Mouse (Mus musculus): ENCODE measurements around the gene Rab40b. TPM values are rescaled to one million over a fixed set of nuclear protein-coding genes. Genes with fewer than 3 reads are reported as not detected.

Gene Rab40b
- total RNA-seq (2012; rRNA removed): not detected in 2 replicates

DNA sequence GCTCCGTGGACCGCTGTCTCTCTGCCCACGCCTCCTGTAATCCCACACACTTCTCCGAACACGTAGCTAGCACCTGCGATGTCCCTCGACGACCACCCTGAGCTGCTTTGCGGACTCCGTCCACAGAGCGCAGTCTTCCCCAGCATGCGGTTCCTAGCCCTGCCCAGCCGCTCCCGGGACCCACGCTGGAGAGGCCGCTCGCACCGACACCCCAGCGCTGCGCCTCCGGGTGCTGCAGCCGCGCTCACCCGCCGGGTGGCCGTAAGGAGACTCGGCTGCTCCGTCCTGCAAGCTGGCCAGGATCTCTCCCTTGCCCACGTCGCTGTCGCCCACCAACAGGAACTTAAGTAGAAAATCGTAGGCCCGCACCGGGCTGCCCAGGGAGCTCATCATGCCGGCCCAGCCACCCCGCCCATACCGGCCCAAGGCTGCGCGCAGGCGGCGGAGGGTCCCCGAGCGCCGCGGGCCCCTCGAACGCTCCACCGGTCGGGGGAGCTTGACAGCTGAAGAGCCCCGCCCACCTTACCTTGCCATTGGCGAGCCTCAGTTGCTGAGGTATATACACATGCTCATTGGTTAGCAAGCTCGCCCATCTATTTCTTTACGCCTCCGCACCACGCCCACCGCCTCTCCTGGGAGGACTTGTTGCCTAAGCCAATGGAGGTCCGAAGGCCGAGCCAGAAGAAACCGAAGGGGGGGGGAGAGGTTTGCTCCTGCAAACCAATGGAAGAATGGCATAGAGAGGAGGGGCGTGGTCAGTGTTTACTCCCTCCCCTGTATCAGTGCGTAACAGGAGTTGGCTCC is at the start of gene Rab40b:
TSS of gene Rab40b (minus strand) at position 502 of the 804 bp plus-strand sequence.
- TF ChIP-seq CHD2 (IDR thresholded peaks at IDR 0.05; ENCODE audit: low read depth, low read length) (peak; percentile 57; the same call in 1 of the 2 replicates), ZC3H11A (IDR thresholded peaks at IDR 0.05; ENCODE audit: borderline replicate concordance, low read depth, low read length) (no peak)
- Histone ChIP-seq H3K9me3 (ENCODE audit: control insufficient read depth, insufficient read depth, low read depth, low read length) (no peaks in the 10 kb centered on the region), H3K4me3 (ENCODE audit: insufficient read depth in 1 of 2, low read depth in 1 of 2, low read length in 2 of 2, poor library complexity in 1 of 2, severe bottlenecking in 1 of 2) (peak within 1 kb of the TSS; percentile 59 to 91), H3K9ac (ENCODE audit: insufficient read depth, low read depth, low read length, poor library complexity, severe bottlenecking) (peak within 1 kb of the TSS; percentile 37; the same call in 1 of the 2 replicates), H3K27ac (ENCODE audit: insufficient read depth, low read depth, low read length, poor library complexity, severe bottlenecking) (no peak within 1 kb of the TSS), H3K4me1 (ENCODE audit: control insufficient read depth in 2 of 2, insufficient read depth in 2 of 2, low read length in 2 of 2, poor library complexity in 1 of 2) (peaks cover 0 to 3% of the 10 kb centered on the region in 2 experiments; a peak in 1 of 4 replicates), H3K36me3 (ENCODE audit: control insufficient read depth, insufficient read depth, low read length, poor library complexity, severe bottlenecking) (no peaks in the 10 kb centered on the region)
- in situ Hi-C loops (cut with MboI; ENCODE audit: low sequenced_read_pairs in 2 of 2, unreplicated experiment in 2 of 2): no loop called here
- peak; percentile 96 for DNase-seq (ENCODE audit: low read depth, low spot score)

DNA sequence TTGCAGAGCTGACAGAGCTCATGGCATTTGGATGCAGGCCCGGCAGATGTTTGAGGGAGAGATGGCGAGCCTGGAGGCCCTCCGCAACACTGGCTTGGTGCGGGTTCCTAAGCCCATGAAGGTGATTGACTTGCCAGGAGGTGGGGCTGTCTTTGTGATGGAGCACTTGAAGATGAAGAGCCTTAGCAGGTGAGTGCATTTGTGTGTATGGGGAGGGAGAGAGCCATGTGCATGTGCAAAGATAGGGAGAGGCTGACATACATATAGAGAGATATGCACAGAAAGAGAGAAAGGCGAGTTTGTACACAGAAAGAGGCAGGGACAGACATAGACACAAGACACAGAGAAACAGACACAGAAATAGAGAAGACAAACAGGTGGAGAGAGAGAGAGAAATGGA is 49.2 kb upstream of the Rab40b start:
- no peak for TF ChIP-seq ZNF384 (IDR thresholded peaks at IDR 0.05; ENCODE audit: low read depth, low read length)
- Histone ChIP-seq H3K4me1 (ENCODE audit: control insufficient read depth in 2 of 2, insufficient read depth in 2 of 2, low read length in 2 of 2, poor library complexity in 1 of 2) (0 out of 4 replicates have a peak, but pooled peaks cover 0 to 2% of the 10 kb centered on the region in 2 experiments), H3K27ac (ENCODE audit: insufficient read depth, low read depth, low read length, poor library complexity, severe bottlenecking) (no peak overlapping the region), H3K9me3 (ENCODE audit: control insufficient read depth, insufficient read depth, low read depth, low read length) (no peaks in the 10 kb centered on the region), H3K36me3 (ENCODE audit: control insufficient read depth, insufficient read depth, low read length, poor library complexity, severe bottlenecking) (no peaks in the 10 kb centered on the region), H3K4me3 (ENCODE audit: insufficient read depth in 1 of 2, low read depth in 1 of 2, low read length in 2 of 2, poor library complexity in 1 of 2, severe bottlenecking in 1 of 2) (no peak overlapping the region), H3K9ac (ENCODE audit: insufficient read depth, low read depth, low read length, poor library complexity, severe bottlenecking) (no peak overlapping the region)
- no peak for DNase-seq (ENCODE audit: low read depth, low spot score)
- in situ Hi-C loops (cut with MboI; ENCODE audit: low sequenced_read_pairs in 2 of 2, unreplicated experiment in 2 of 2): no loop called here

DNA sequence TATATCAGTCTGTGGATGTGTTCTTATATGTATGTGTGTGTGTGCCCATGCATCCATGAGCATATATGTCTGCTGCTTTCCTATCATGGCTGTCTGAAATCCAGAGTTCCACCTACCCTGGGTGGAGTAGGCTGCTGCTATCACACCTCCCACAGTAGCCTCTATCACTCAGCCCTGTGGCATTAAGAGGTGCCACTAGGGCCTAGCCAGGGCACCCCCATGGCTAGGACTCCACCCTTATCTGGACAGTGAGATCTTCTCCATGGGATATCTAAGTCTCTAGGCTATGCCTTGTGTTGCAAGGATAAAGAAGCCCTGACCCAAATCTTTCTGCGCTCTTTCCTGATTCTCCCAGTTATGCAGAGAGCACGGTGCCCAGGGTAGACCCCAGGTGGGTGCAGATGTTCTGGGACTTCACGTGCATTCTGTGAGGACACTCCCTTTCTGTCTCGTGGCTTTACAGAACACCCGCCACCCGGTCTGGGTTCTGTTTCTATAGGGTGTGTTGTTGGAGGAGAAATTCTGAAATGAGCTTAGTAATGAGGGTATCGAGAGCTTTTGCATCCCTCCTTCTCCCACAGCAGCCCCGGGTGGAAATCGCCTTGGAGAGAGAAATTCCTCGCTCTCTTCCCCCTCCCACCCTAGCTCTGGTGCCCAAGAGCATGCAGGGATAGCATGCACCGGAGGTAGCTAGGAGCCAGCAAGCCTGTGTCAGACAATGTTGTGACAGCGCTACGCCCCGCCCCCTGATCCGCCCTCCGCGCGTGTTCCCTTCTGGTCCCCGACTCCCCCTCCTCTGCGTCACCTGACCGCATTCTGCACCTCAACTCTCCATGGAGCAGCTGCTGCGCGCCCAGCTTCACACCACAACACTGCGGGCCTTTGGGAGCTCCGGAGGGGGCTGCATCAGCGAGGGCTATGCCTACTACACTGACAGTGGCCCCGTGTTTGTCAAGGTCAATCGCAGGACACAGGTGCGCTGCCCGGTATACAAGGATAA is 46.4 kb upstream of the Rab40b start, which contains the start of gene Fn3k:
TSS of gene Fn3k (plus strand) at position 758 of the 1,000 bp plus-strand sequence.
- H3K4me1 ChIP-seq (ENCODE audit: control insufficient read depth in 2 of 2, insufficient read depth in 2 of 2, low read length in 2 of 2, poor library complexity in 1 of 2): no peaks in the 10 kb centered on the region
- TF ChIP-seq CHD2 (IDR thresholded peaks at IDR 0.05; ENCODE audit: low read depth, low read length): no peak
- no peak for TF ChIP-seq HCFC1 (IDR thresholded peaks at IDR 0.05; ENCODE audit: borderline replicate concordance, insufficient read depth, low read length)
- TF ChIP-seq MAFK (IDR thresholded peaks at IDR 0.05; ENCODE audit: insufficient read depth, low read depth, low read length): no peak
- no peak for TF ChIP-seq ZC3H11A (IDR thresholded peaks at IDR 0.05; ENCODE audit: borderline replicate concordance, low read depth, low read length)
- no peak for TF ChIP-seq ZNF384 (IDR thresholded peaks at IDR 0.05; ENCODE audit: low read depth, low read length)
- H3K27ac ChIP-seq (ENCODE audit: insufficient read depth, low read depth, low read length, poor library complexity, severe bottlenecking): no peak within 1 kb of the TSS
- H3K9ac ChIP-seq (ENCODE audit: insufficient read depth, low read depth, low read length, poor library complexity, severe bottlenecking): no peak within 1 kb of the TSS
- H3K36me3 ChIP-seq (ENCODE audit: control insufficient read depth, insufficient read depth, low read length, poor library complexity, severe bottlenecking): peaks cover 2% of the 10 kb centered on the region; the same call in 1 of the 2 replicates
- no peaks in the 10 kb centered on the region for H3K9me3 ChIP-seq (ENCODE audit: control insufficient read depth, insufficient read depth, low read depth, low read length)
- in situ Hi-C loops (cut with MboI; ENCODE audit: low sequenced_read_pairs in 2 of 2, unreplicated experiment in 2 of 2): no loop called here
- peak within 1 kb of the TSS; percentile 55 to 56; a peak in 3 of 4 replicates for H3K4me3 ChIP-seq (ENCODE audit: insufficient read depth in 1 of 2, low read depth in 1 of 2, low read length in 2 of 2, poor library complexity in 1 of 2, severe bottlenecking in 1 of 2)
- DNase-seq (ENCODE audit: low read depth, low spot score): peak; percentile 41

DNA sequence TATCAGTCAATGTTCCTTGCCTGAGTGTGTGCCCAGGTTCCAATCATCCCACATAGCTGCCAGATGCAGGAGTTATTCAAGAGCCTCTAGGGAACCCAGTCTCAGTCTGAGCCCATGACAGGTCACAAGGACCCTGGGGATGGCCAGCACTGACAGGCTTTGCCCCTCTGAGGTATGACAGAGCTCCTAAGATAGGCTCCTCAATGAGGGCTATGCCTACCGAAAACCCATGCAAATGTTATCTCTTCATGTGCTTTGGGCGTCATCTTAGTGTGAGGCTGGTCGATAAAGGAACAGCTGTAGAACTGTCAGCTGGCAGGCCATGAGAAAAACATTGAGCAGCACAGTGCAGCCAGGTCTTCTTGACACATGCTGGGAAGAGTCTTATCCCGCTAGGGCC is 45.3 kb upstream of the Rab40b start:
- Histone ChIP-seq H3K4me3 (ENCODE audit: insufficient read depth in 1 of 2, low read depth in 1 of 2, low read length in 2 of 2, poor library complexity in 1 of 2, severe bottlenecking in 1 of 2) (no peak overlapping the region), H3K9ac (ENCODE audit: insufficient read depth, low read depth, low read length, poor library complexity, severe bottlenecking) (no peak overlapping the region)
- TF ChIP-seq HCFC1 (IDR thresholded peaks at IDR 0.05; ENCODE audit: borderline replicate concordance, insufficient read depth, low read length) (no peak), ZNF384 (IDR thresholded peaks at IDR 0.05; ENCODE audit: low read depth, low read length) (no peak), MAFK (IDR thresholded peaks at IDR 0.05; ENCODE audit: insufficient read depth, low read depth, low read length) (no peak), ZC3H11A (IDR thresholded peaks at IDR 0.05; ENCODE audit: borderline replicate concordance, low read depth, low read length) (no peak), CHD2 (IDR thresholded peaks at IDR 0.05; ENCODE audit: low read depth, low read length) (no peak)

More for the DNA sequence above, 45.3 kb upstream of the Rab40b start:
- Histone ChIP-seq H3K9me3 (ENCODE audit: control insufficient read depth, insufficient read depth, low read depth, low read length) (no peaks in the 10 kb centered on the region), H3K36me3 (ENCODE audit: control insufficient read depth, insufficient read depth, low read length, poor library complexity, severe bottlenecking) (peaks cover 6% of the 10 kb centered on the region; the same call in 1 of the 2 replicates), H3K4me1 (ENCODE audit: control insufficient read depth in 2 of 2, insufficient read depth in 2 of 2, low read length in 2 of 2, poor library complexity in 1 of 2) (no peaks in the 10 kb centered on the region), H3K27ac (ENCODE audit: insufficient read depth, low read depth, low read length, poor library complexity, severe bottlenecking) (no peak overlapping the region)
- in situ Hi-C loops (cut with MboI; ENCODE audit: low sequenced_read_pairs in 2 of 2, unreplicated experiment in 2 of 2): no loop called here
- no peak for DNase-seq (ENCODE audit: low read depth, low spot score)

Data from ES-E14 (cell line).